Mouse (Mus musculus): ENCODE data around the gene Casq2. TPM values are rescaled to one million over a fixed set of nuclear protein-coding genes. Genes with fewer than 3 reads are reported as not detected.

Gene Casq2
- total RNA-seq, 2 experiments from 2014 or later, result 0.96 to 1.9 TPM

- DNase-seq (ENCODE audit: low spot score in 2 of 2), result no peak
Measured at GRCm38 (mm10) chr3:102131627-102132324, 45.6 kb downstream of the Casq2 start.

- DNase-seq (ENCODE audit: low spot score in 2 of 2), result no peak
Measured at GRCm38 (mm10) chr3:102135389-102136113, 49.3 kb downstream of the Casq2 start.

GRCm38 (mm10) chr3:102137158-102137557, 50.9 kb downstream of the Casq2 start:
- DNase-seq (ENCODE audit: low spot score in 2 of 2), result no peak

GRCm38 (mm10) chr3:102138899-102139298, 52.7 kb downstream of the Casq2 start:
- no peak for DNase-seq (ENCODE audit: low spot score in 2 of 2)

GRCm38 (mm10) chr3:102140606-102141005, 54.4 kb downstream of the Casq2 start:
- DNase-seq (ENCODE audit: low spot score in 2 of 2), result no peak

GRCm38 (mm10) chr3:102141451-102141850, 55.2 kb downstream of the Casq2 start:
- DNase-seq (ENCODE audit: low spot score in 2 of 2), result no peak

GRCm38 (mm10) chr3:102141893-102142292, 55.7 kb downstream of the Casq2 start:
- DNase-seq (ENCODE audit: low spot score in 2 of 2), result no peak

GRCm38 (mm10) chr3:102142947-102143346, 56.7 kb downstream of the Casq2 start:
- DNase-seq (ENCODE audit: low spot score in 2 of 2), result no peak

GRCm38 (mm10) chr3:102143536-102143935, 57.3 kb downstream of the Casq2 start:
- DNase-seq (ENCODE audit: low spot score in 2 of 2), result no peak

- DNase-seq (ENCODE audit: low spot score in 2 of 2), result no peak
Measured at GRCm38 (mm10) chr3:102144401-102144800, 58.2 kb downstream of the Casq2 start.

- DNase-seq (ENCODE audit: low spot score in 2 of 2), result no peak
Measured at GRCm38 (mm10) chr3:102145645-102146386, 59.6 kb downstream of the Casq2 start.

GRCm38 (mm10) chr3:102146428-102146827, 60.2 kb downstream of the Casq2 start:
- DNase-seq (ENCODE audit: low spot score in 2 of 2), result no peak

GRCm38 (mm10) chr3:102147189-102147588, 61.0 kb downstream of the Casq2 start:
- no peak for DNase-seq (ENCODE audit: low spot score in 2 of 2)

- no peak for DNase-seq (ENCODE audit: low spot score in 2 of 2)
Measured at GRCm38 (mm10) chr3:102149941-102150340, 63.7 kb downstream of the Casq2 start.

GRCm38 (mm10) chr3:102151850-102152249, 65.6 kb downstream of the Casq2 start:
- DNase-seq (ENCODE audit: low spot score in 2 of 2), result no peak

- no peak for DNase-seq (ENCODE audit: low spot score in 2 of 2)
Measured at GRCm38 (mm10) chr3:102152471-102152870, 66.3 kb downstream of the Casq2 start.

- no peak for DNase-seq (ENCODE audit: low spot score in 2 of 2)
Measured at GRCm38 (mm10) chr3:102152872-102153271, 66.7 kb downstream of the Casq2 start.

GRCm38 (mm10) chr3:102154107-102154506, 67.9 kb downstream of the Casq2 start:
- no peak for DNase-seq (ENCODE audit: low spot score in 2 of 2)

- DNase-seq (ENCODE audit: low spot score in 2 of 2), result no peak
Measured at GRCm38 (mm10) chr3:102156737-102157136, 70.5 kb downstream of the Casq2 start.

- no peak for DNase-seq (ENCODE audit: low spot score in 2 of 2)
Measured at GRCm38 (mm10) chr3:102157652-102158051, 71.4 kb downstream of the Casq2 start.

- DNase-seq (ENCODE audit: low spot score in 2 of 2), result peak in 1 of 2 experiments; percentile 37
Measured at GRCm38 (mm10) chr3:102158759-102159422, 72.7 kb downstream of the Casq2 start.

Data from adrenal gland, adult 18-20 months (tissue).